Mouse (Mus musculus): ENCODE measurements around the gene Nckap5l.
"Not testable (repeated sequence)": the region's sequence is repeated elsewhere in the genome, so short reads cannot be mapped to it uniquely, and the experiment has no call there.

The Nckap5l gene

GRCm38 (mm10) chr15:99470224-99470761 lies 12.7 kb upstream of the Nckap5l start:
- CTCF ChIA-PET, result interaction anchor here (0.5 to 0.7 kb wide), 4 partner anchors 13 to 219 kb away, joined by 3 to 4 read pairs (median 4); partner anchors contain the start of gene Nckap5l

DNA sequence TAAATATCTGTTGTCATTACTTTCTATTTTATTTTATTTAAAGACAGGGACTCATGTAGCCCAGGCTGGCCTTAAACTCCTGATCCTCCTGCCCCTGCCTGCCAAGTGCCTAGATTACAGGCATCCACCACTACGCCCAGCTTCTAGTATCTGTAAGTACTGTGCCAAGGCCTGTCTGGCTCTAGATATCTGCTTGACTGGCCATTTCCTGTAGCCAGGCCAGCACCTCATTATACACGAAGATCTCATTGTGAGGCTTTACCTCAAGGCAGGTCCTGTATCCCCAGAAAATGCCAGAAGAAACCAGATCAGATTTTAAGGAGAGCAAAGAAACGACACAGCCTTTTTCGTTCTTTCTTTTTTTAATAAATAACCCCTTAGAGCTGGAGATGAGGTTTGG lies 12.2 kb upstream of the Nckap5l start:
- CTCF ChIA-PET, result interaction anchor here (0.7 kb wide), 1 partner anchor 12 kb away, joined by 3 read pairs; the partner anchor contains the start of gene Nckap5l

- CTCF ChIA-PET, result no interaction called here
These were observed 11.5 kb upstream of the Nckap5l start for GRCm38 (mm10) chr15:99469067-99469466.

DNA sequence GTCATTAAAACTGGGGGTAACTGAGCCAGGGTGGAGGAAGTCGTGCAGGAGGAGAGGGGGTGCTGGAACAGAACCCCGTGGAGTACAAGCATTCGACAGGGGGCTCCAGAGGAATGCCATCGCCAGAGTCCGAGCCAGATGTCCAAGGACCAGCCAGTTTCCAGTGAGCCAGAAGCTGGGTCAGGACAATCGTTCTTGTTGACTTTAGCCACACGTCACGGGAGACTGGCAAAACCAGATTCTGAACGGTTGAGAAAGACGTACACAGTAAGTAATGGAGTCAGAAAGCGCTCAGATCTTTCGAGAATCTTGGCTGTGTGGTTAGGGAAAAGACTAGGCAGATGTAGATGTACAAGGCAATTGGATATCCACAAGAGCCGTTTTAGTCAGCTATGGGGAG lies 5.6 kb upstream of the Nckap5l start:
- CTCF ChIA-PET, result no interaction called here

GRCm38 (mm10) chr15:99456963-99457605 lies 464 bp downstream of the Nckap5l start:
- CTCF ChIA-PET, result interaction anchor here (0.6 to 1.0 kb wide), 2 partner anchors 13 to 20 kb away, joined by 3 to 6 read pairs; no protein-coding TSS in a partner anchor

DNA sequence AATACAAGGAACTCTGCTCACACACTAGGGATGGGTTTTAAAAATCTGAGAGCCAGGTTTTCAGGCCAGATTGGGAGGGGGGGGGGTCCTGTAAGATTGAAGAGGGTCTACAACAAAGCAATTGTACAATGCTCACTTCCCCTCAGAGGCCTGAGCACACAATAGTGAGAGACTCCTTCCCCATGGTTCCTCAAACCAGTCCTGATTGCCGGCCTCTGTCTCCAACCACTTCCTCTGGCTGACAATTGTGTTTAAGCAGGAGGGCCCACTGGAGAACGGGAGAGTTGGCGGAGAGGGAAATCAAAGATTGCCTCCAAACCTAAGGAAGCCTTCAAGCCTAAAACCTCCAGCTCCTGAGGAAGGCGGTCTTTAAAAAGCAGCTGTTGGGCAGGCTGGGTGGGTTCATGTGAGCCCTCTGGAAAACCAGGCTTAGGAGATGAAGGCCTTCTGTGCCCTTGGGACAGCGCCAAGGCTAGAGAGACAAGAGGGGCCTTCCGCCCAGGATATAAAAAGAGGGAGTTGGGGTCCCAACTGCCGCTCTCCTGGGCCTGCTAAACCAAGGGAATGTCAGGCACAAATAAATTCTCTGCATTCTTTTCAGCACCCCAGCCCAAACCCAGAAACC lies 1.1 kb downstream of the Nckap5l start:
- CTCF ChIA-PET, result no interaction called here

DNA sequence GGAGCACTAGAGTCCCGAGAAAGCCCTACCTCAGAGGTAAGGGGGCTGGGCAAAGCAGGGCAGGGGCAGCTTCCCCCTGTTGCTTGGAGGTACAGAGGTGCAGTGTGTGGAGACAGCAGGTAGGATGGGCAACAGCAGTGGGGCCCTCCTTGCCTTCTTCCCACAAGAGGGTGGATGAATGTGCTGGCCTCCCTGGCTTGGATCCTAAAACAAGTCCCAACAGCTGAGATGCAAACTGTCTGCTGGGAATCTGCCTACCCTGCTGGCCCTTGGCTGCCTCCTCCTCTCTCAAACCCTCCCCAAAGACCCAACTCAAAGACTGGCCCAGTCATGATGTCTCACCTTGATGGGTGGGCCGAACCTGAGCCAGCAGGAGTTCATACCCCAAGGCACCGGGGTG lies 2.1 kb downstream of the Nckap5l start:
- CTCF ChIA-PET, result no interaction called here

DNA sequence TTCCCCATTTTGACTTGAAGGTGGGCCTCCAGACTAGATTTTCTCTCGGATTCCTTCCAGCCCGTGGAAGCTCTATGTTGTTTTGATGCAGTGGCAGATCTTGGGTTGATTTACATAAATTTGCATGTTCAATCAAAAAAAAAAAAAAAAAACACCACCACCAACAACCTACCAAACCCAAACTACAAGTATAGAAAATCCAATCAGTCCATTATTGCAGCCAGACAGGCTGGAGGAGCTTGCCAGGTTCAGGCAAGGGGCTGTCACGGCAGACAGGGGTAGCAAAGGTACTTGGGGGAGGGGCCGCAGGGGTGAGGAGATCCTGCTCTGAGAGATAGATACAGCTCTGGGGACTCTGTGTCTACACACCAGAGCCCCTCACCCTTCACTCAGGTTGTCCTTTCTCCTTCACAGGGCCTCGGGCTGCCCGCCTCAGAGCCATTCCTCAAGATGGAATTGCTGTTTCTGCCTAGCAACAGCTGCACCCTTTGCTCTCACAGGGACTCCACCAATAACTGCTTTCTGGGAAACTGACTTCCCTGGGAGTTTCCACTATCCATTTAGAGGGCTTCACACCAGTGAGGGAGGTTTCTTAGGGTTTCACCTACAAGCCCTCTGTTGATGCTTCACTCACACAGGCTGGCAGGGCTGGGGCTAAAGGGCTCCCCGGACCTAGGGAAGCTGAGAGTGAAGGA lies 2.8 kb downstream of the Nckap5l start:
- CTCF ChIA-PET, result interaction anchor here (0.6 to 0.7 kb wide), 2 partner anchors 11 to 16 kb away, joined by 4 to 7 read pairs; no protein-coding TSS in a partner anchor

GRCm38 (mm10) chr15:99453153-99453900 lies 4.2 kb downstream of the Nckap5l start:
- CTCF ChIA-PET, result no interaction called here

GRCm38 (mm10) chr15:99449751-99450280 lies 7.7 kb downstream of the Nckap5l start:
- CTCF ChIA-PET, result no interaction called here

- CTCF ChIA-PET, result no interaction called here
These were observed 8.3 kb downstream of the Nckap5l start for GRCm38 (mm10) chr15:99449131-99449750.

DNA sequence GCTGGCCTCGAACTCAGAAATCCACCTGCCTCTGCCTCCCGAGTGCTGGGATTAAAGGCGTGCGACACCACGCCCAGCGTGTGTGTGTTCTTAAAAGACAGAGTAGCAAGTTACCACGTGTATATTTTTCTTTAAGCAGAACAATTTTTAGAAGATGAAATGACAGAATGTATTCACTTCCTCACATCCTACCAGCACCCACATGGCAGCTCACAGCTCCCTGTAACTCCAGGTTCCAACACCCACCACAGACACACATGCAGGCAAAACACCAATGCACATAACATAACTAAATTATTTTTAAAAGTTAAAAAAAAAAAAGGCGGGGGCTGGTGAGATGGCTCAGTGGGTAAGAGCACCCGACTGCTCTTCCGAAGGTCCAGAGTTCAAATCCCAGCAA lies 11.4 kb downstream of the Nckap5l start:
- CTCF ChIA-PET, result not testable (repeated sequence)

- CTCF ChIA-PET, result no interaction called here
These were observed 12.0 kb downstream of the Nckap5l start for GRCm38 (mm10) chr15:99445567-99445966.

- CTCF ChIA-PET, result no interaction called here
These were observed 15.2 kb downstream of the Nckap5l start for GRCm38 (mm10) chr15:99442358-99442757.

DNA sequence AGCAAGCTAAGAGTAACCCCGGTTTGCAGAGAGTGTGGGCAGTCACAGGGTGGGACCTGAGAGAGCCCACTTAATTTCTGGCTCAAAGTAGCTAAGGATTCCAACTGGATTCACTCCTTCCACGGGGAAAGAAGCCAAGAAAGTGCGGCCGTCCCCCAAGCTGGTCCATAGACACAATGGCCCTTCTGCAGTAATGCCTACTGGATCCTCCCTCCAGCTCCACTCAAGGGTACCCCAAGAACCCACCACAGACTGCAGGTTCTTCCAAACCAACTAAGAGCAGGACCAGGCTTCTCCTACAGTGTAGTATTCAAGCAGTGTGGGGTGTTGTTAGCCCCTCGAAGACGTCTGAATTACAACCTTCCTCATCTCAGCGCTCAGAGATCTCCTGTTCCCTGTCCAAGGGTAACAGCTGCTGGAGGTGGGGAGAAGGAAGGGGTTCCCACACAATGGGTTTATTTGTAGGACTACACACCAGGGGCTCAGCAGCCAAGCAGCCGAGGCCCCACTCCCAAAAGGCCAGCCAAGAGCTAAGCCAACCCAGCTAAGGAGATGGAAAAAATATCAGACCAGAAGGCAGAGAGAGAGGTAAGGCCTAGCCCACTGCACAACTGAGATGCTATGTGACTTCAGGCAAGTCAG lies 16.6 kb downstream of the Nckap5l start:
- CTCF ChIA-PET, result interaction anchor here (0.5 to 0.6 kb wide), 2 partner anchors 11 to 28 kb away, joined by 4 to 16 read pairs; no protein-coding TSS in a partner anchor

DNA sequence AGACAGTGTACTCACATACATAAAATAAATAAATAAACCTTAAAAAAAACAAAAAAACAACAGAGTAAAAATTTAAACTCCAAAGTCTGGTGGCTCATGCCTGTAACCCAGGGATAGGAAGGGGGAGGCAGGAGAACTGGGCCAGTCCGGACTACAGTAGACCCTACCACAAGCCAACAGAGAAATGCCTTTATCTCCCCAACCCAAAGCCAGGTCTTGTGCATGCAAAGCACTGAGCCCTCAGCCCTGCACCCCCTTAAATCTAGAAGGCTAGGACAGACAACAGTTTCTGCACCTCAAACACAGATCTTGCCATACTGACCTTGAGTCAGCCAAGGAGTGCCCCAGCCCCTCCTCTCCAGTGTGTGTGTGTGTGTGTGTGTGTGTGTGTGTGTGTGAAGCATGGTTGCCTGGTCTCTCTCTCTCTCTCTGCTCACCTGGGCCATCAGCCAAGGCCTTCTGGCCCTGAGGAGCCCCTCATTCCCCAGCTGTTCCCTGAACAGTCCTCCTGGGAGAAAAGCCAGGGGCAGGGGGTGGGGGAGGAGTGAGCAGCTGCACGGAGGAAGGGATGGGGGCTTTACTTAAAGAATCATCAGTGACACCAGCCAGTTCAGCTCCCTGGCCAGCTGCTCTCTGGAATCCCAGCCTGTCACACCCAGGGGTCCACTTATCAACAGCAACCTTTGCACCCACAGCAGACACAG lies 17.3 kb downstream of the Nckap5l start:
- CTCF ChIA-PET, result interaction anchor here (0.5 kb wide), 1 partner anchor 28 kb away, joined by 4 read pairs; no protein-coding TSS in a partner anchor

GRCm38 (mm10) chr15:99438966-99439698 lies 18.4 kb downstream of the Nckap5l start:
- CTCF ChIA-PET, result no interaction called here

GRCm38 (mm10) chr15:99433913-99434312 lies 23.6 kb downstream of the Nckap5l start:
- CTCF ChIA-PET, result interaction anchor here (0.6 kb wide), 1 partner anchor 241 kb away, joined by 3 read pairs; no protein-coding TSS in a partner anchor
